Mouse (Mus musculus) kidney, embryonic 15.5 days (tissue): ENCODE measurements around the gene Sgtb. TPM values are rescaled to one million over a fixed set of nuclear protein-coding genes. Genes with fewer than 3 reads are reported as not detected.

ENCODE experiments used
- ATAC-seq: fragments of 200-750 bp; cut with Nextera tagmentation; replicated peaks from 2 replicates; pipeline ENCODE4 v1.8.0; 2017; ENCODE audit warnings: moderate TSS enrichment; ENCODE audit not compliant: low FRiP score
- H3K27ac ChIP-seq: fragments of 300-500 bp; sonication (generic); 2 replicates; pipeline ENCODE4 v1.5.1; 2015; ENCODE audit warnings: mild to moderate bottlenecking, inconsistent platforms
- H3K27me3 ChIP-seq: fragments of 300-500 bp; sonication (generic); 2 replicates; pipeline ENCODE4 v1.6.1; 2015; ENCODE audit warnings: inconsistent platforms
- H3K36me3 ChIP-seq: fragments of 300-500 bp; sonication (generic); 2 replicates; pipeline ENCODE4 v1.6.1; 2015; ENCODE audit warnings: inconsistent platforms
- H3K4me1 ChIP-seq: fragments of 300-500 bp; sonication (generic); 2 replicates; pipeline ENCODE4 v1.6.1; 2015; ENCODE audit warnings: inconsistent platforms
- H3K4me2 ChIP-seq: fragments of 300-500 bp; sonication (generic); 2 replicates; pipeline ENCODE4 v1.6.1; 2015; ENCODE audit warnings: moderate library complexity, mild to moderate bottlenecking, inconsistent platforms
- H3K4me3 ChIP-seq: fragments of 300-500 bp; sonication (generic); replicated peaks from 2 replicates; pipeline ENCODE4 v1.5.1; 2015; ENCODE audit warnings: mild to moderate bottlenecking, inconsistent platforms
- H3K9ac ChIP-seq: fragments of 300-500 bp; sonication (generic); 2 replicates; pipeline ENCODE4 v1.6.1; 2015; ENCODE audit warnings: mild to moderate bottlenecking, inconsistent platforms
- H3K9me3 ChIP-seq: fragments of 300-500 bp; sonication (generic); replicated peaks from 2 replicates; pipeline ENCODE4 v1.6.1; 2016; ENCODE audit warnings: inconsistent platforms
- WGBS: fragments of 180-500 bp; shearing (Covaris S2); methylation state at CpG from one replicate; pipeline ENCODE4 v1.1.7; 2015; ENCODE audit warnings: mixed read lengths; 5-methylcytosine and 5-hydroxymethylcytosine counted together
- polyA plus RNA-seq: library from polyadenylated mRNA; unstranded; fragments of >200 nt; fragmentation: Nextera tagmentation; extraction: Ambion mirVana; gene quantifications from 2 replicates; pipeline ENCODE4 v1.2.1, GENCODE M21; 2015

The Sgtb gene
- polyA plus RNA-seq, result 5.9 and 6.5 TPM in 2 replicates

DNA sequence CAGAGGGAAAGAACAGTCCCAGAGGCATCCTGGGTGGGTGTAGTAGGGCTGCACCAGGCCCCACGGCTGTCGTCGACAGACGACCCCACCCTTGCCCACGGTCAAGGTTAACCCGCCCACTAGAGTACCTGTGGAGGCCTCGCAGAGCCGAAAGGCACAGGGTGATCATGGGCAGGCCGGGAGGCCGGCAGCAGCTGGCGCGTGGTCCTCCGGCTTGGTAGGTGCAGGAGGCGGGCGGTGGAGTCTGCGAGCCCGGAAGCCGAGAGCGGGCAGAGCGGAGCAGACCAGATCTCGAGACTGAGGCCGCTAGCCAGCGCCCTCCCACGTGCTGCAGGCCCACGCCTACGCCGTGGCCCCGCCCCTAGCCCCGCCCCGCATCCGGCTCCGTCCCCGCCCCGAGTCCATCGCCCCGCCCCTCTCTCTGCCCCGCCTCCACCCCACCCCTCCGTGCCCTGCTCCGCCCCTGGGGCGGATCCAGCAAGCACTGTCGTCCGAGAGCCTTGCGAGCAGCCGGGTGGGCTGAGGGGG is at the start of gene Sgtb, which contains the start of gene Nln:
Sgtb (plus strand) TSS at position 454 of the 528 bp plus-strand sequence.
Nln (minus strand) TSS at position 327 of the 528 bp plus-strand sequence.
- H3K4me2 ChIP-seq, result peak within 1 kb of the TSS; percentile 98
- peak within 1 kb of the TSS; percentile 76 for H3K27ac ChIP-seq
- peak within 1 kb of the TSS; percentile 93 for H3K4me3 ChIP-seq
- peak within 1 kb of the TSS; percentile 71 for H3K9ac ChIP-seq
- WGBS, result under 1% methylated on average over 31 of the region's 44 CpGs
- H3K36me3 ChIP-seq, result no peaks in the 10 kb centered on the region; the same call in 1 of the 2 replicates
- peaks cover 21% of the 10 kb centered on the region for H3K4me1 ChIP-seq
- peak; percentile 98 for ATAC-seq
- 0 out of 2 replicates have a peak, but pooled peaks cover under 1% of the 10 kb centered on the region for H3K9me3 ChIP-seq
- no peaks in the 10 kb centered on the region for H3K27me3 ChIP-seq

DNA sequence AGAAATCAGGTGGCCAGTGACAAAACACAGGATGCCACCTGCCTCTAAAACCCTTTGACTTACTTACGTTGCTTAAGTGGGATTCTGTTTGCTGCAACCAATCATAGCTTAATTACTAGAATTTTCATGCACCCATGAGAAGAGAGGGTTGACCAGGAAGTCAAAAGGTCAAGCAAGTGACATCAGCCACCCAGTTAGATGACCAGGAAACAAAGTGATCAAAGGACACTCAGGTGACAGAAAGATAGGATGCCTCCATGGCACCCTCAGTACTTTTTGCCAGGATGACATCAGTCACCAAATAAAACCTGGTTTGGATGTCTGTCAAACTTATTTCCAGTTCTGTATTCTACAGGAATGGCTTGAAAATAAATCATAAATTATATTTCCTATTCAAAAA is 49.3 kb upstream of the Sgtb start:
- H3K36me3 ChIP-seq, result peaks cover 23% of the 10 kb centered on the region
- H3K9ac ChIP-seq, result no peak overlapping the region
- H3K4me3 ChIP-seq, result no peak overlapping the region
- no peak overlapping the region for H3K27ac ChIP-seq
- no peaks in the 10 kb centered on the region for H3K9me3 ChIP-seq
- H3K4me2 ChIP-seq, result no peak overlapping the region
- 84% methylated on average over 1 of the region's 1 CpGs for WGBS
- H3K27me3 ChIP-seq, result no peaks in the 10 kb centered on the region
- ATAC-seq, result no peak
- H3K4me1 ChIP-seq, result no peaks in the 10 kb centered on the region

GRCm38 (mm10) chr13:104061975-104062750 is 47.4 kb upstream of the Sgtb start:
- Histone ChIP-seq H3K4me2 (no peak overlapping the region), H3K9ac (no peak overlapping the region), H3K27me3 (no peaks in the 10 kb centered on the region), H3K36me3 (peaks cover 16% of the 10 kb centered on the region), H3K4me1 (no peaks in the 10 kb centered on the region), H3K9me3 (no peaks in the 10 kb centered on the region), H3K4me3 (no peak overlapping the region), H3K27ac (no peak overlapping the region; the same call in 1 of the 2 replicates)
- WGBS, result 32% methylated on average over 2 of the region's 2 CpGs
- no peak for ATAC-seq

- Histone ChIP-seq H3K36me3 (peaks cover 16% of the 10 kb centered on the region), H3K4me1 (no peaks in the 10 kb centered on the region)
Observed at GRCm38 (mm10) chr13:104063061-104063460, 46.5 kb upstream of the Sgtb start.

DNA sequence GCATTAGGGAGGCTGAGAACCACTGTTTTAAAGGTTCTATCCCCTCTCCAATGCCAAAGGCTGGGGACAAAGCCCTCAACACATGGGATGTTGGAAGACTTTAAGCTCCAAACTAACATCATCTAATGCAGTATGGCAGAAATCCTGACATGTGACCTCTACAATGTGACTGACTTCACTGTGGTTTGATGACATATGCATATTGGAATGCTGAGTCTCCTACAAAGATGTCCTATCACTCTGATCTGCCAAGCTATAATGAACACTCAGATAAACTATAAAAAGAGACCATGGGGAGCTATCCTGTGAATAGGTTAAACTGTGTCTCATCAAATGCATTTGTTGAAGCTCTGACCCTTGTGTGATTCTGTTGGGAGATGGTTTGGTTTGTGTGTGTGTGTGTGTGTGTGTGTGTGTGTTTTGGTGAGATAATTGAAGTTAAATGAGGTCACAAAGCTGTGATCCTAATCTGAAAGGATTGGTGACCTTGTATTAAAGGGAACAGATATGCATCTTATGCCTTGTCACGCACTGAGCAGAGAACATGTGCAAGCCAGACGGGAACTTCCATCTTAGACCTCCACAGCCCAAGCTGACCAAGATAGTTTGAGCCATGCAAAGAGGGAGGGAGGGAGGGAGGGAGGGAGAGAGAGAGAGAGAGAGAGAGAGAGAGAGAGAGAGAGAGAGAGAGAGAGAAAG is 43.7 kb upstream of the Sgtb start:
- H3K36me3 ChIP-seq, result 0 out of 2 replicates have a peak, but pooled peaks cover 7% of the 10 kb centered on the region
- H3K4me1 ChIP-seq, result no peaks in the 10 kb centered on the region
- H3K27me3 ChIP-seq, result no peaks in the 10 kb centered on the region

More at GRCm38 (mm10) chr13:104063061-104063460, 46.5 kb upstream of the Sgtb start:
- H3K27me3 ChIP-seq, result no peaks in the 10 kb centered on the region
- no peak overlapping the region for H3K4me3 ChIP-seq
- H3K9me3 ChIP-seq, result no peaks in the 10 kb centered on the region
- WGBS, result 85% methylated on average over 9 of the region's 9 CpGs
- ATAC-seq, result no peak
- H3K4me2 ChIP-seq, result no peak overlapping the region
- no peak overlapping the region for H3K27ac ChIP-seq
- no peak overlapping the region for H3K9ac ChIP-seq

DNA sequence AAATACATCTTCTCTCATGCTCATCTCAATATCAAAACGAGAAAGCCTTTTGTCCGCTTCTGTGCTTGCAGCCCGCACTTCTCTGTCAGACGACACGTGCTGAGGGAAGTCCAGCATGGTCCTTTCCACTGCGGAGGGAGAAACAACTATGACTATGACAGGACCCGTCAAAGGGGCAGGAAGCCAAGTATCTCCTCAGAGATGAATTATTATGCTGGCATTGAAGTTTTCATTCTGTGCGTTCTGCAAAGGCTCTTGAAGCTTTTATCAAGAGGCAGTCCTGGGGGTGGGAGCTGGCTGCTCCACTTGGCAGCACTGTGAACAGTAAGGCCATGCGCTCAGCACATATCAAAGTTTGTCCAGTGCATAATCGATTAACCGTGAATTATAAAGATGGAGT is 40.3 kb upstream of the Sgtb start:
- Histone ChIP-seq H3K27ac (no peak overlapping the region), H3K4me2 (no peak overlapping the region), H3K9ac (no peak overlapping the region), H3K4me3 (no peak overlapping the region), H3K36me3 (no peaks in the 10 kb centered on the region), H3K4me1 (no peaks in the 10 kb centered on the region), H3K9me3 (no peaks in the 10 kb centered on the region), H3K27me3 (no peaks in the 10 kb centered on the region)
- ATAC-seq, result no peak
- WGBS, result 84% methylated on average over 11 of the region's 11 CpGs

More for the DNA sequence above, 43.7 kb upstream of the Sgtb start:
- H3K9ac ChIP-seq, result no peak overlapping the region
- no peak overlapping the region for H3K4me3 ChIP-seq
- WGBS, result 72% methylated on average over 2 of the region's 2 CpGs
- no peaks in the 10 kb centered on the region for H3K9me3 ChIP-seq
- no peak for ATAC-seq
- H3K27ac ChIP-seq, result no peak overlapping the region
- H3K4me2 ChIP-seq, result no peak overlapping the region

DNA sequence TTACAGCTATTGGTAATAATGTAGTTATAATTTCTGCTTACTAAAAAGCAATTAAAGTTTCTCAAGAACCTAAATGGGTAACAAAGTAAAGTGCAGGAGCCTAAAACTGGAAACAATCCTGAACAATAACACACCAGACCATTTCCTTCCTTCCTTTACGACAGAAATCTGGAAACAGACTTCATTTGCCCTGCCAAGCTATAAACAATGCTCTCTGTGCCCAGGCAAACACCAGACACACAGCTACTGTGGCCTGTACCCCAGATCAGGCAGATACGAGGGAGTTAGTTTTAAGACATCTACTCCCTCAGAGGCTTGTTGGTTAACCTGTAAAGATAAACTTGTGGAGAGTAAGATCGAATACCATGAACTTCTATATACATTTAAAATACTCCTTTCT is 38.8 kb upstream of the Sgtb start:
- Histone ChIP-seq H3K9ac (no peak overlapping the region), H3K4me1 (peaks cover 5% of the 10 kb centered on the region; the same call in 1 of the 2 replicates), H3K27me3 (no peaks in the 10 kb centered on the region), H3K36me3 (no peaks in the 10 kb centered on the region), H3K4me2 (no peak overlapping the region), H3K9me3 (no peaks in the 10 kb centered on the region), H3K27ac (peak overlapping the region; percentile 51; the same call in 1 of the 2 replicates), H3K4me3 (no peak overlapping the region)
- 51% methylated on average over 3 of the region's 3 CpGs for WGBS
- ATAC-seq, result no peak

- Histone ChIP-seq H3K9ac (no peak overlapping the region), H3K27ac (no peak overlapping the region), H3K4me2 (no peak overlapping the region), H3K27me3 (no peaks in the 10 kb centered on the region), H3K36me3 (no peaks in the 10 kb centered on the region), H3K9me3 (no peaks in the 10 kb centered on the region), H3K4me3 (no peak overlapping the region), H3K4me1 (peaks cover 5% of the 10 kb centered on the region; the same call in 1 of the 2 replicates)
- no peak for ATAC-seq
- 89% methylated on average over 9 of the region's 9 CpGs for WGBS
Observed at GRCm38 (mm10) chr13:104072351-104072750, 37.2 kb upstream of the Sgtb start.

DNA sequence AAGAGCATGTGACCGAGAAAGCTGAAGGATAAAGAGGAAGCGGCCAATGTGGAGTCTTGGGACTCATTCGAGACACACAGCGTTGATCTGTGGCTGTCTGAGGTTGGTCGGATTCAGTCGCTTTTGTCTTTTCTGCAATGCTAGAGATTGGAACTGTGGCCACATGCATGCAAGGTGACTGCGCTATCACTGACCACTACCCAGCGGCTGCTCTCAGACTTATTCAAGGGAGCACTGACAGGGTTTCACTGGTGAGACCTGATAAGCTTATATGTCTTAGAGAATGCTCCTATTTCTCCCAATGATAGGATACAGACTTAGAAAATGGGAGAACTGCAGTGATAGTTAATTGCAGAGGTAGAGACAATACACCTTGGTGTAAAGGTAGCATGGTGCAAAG is 35.3 kb upstream of the Sgtb start:
- H3K27me3 ChIP-seq, result no peaks in the 10 kb centered on the region
- H3K9ac ChIP-seq, result no peak overlapping the region
- 94% methylated on average over 8 of the region's 8 CpGs for WGBS
- no peak overlapping the region for H3K27ac ChIP-seq
- no peak overlapping the region for H3K4me3 ChIP-seq
- no peak overlapping the region for H3K4me2 ChIP-seq
- no peaks in the 10 kb centered on the region for H3K9me3 ChIP-seq
- H3K36me3 ChIP-seq, result no peaks in the 10 kb centered on the region
- ATAC-seq, result no peak
- peaks cover 5% of the 10 kb centered on the region; the same call in 1 of the 2 replicates for H3K4me1 ChIP-seq

DNA sequence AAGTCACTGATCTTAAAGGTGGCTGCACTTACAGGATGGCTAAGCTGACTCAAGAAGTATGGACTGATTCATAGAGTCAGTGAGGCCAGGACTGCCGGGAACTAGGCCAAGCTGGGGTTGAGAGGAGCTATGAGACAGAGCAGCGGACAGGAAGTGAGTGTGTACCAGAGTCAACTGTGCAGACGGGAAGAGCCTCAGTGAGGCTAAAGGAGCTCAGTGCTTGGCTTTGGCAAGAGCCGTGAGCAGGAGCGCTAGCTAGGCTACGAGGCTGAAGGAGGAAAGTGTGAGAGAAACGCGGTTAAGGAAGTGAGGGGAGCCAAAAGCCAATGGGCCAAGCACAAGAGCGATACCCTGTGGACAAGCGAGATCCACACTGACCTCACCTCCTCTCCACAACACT is 34.8 kb upstream of the Sgtb start:
- WGBS, result 69% methylated on average over 10 of the region's 10 CpGs
- ATAC-seq, result 0 out of 2 replicates have a peak, but pooled peaks have one; percentile 36
- H3K36me3 ChIP-seq, result no peaks in the 10 kb centered on the region
- no peak overlapping the region for H3K4me2 ChIP-seq
- no peaks in the 10 kb centered on the region for H3K9me3 ChIP-seq
- peaks cover 5% of the 10 kb centered on the region; the same call in 1 of the 2 replicates for H3K4me1 ChIP-seq
- H3K4me3 ChIP-seq, result no peak overlapping the region
- no peak overlapping the region for H3K9ac ChIP-seq
- H3K27ac ChIP-seq, result no peak overlapping the region
- no peaks in the 10 kb centered on the region for H3K27me3 ChIP-seq

GRCm38 (mm10) chr13:104076993-104077392 is 32.5 kb upstream of the Sgtb start:
- Histone ChIP-seq H3K4me3 (no peak overlapping the region), H3K9ac (no peak overlapping the region), H3K9me3 (no peaks in the 10 kb centered on the region), H3K4me1 (peaks cover 5% of the 10 kb centered on the region; the same call in 1 of the 2 replicates), H3K27ac (no peak overlapping the region), H3K36me3 (no peaks in the 10 kb centered on the region), H3K4me2 (no peak overlapping the region), H3K27me3 (no peaks in the 10 kb centered on the region)
- ATAC-seq, result no peak
- 69% methylated on average over 6 of the region's 6 CpGs for WGBS

GRCm38 (mm10) chr13:104082504-104082903 is 27.0 kb upstream of the Sgtb start:
- Histone ChIP-seq H3K9me3 (no peaks in the 10 kb centered on the region), H3K4me1 (no peaks in the 10 kb centered on the region), H3K4me3 (no peak overlapping the region), H3K27ac (no peak overlapping the region), H3K27me3 (no peaks in the 10 kb centered on the region), H3K36me3 (no peaks in the 10 kb centered on the region), H3K4me2 (no peak overlapping the region), H3K9ac (no peak overlapping the region)
- 77% methylated on average over 7 of the region's 7 CpGs for WGBS
- no peak for ATAC-seq
